Mouse (Mus musculus) liver, adult 2 months (tissue): ENCODE data around the gene Klhl7. TPM values are rescaled to one million over a fixed set of nuclear protein-coding genes. Genes with fewer than 3 reads are reported as not detected.

Experiments
- DNase-seq: peaks from one replicate; pipeline ENCODE4 v3.0.0-alpha.2; 2011; ENCODE audit warnings: low read depth, low spot score; ENCODE audit errors: extremely low read depth
- H3K27ac ChIP-seq: fragments of 200-500 bp; replicated peaks from 2 replicates; pipeline ENCODE4 v1.5.1; 2012; ENCODE audit warnings: low read depth, mild to moderate bottlenecking, control low read depth, inconsistent platforms, low read length; ENCODE audit not compliant: insufficient read depth
- H3K27me3 ChIP-seq: fragments of 200-500 bp; 2 replicates; pipeline ENCODE4 v1.6.1; 2012; ENCODE audit warnings: mild to moderate bottlenecking, moderate library complexity, low read length, inconsistent platforms; ENCODE audit not compliant: control insufficient read depth, insufficient read depth
- H3K36me3 ChIP-seq: fragments of 200-500 bp; 2 replicates; pipeline ENCODE4 v1.6.1; 2012; ENCODE audit warnings: low read length, inconsistent platforms; ENCODE audit not compliant: control insufficient read depth, insufficient read depth
- H3K4me1 ChIP-seq: fragments of 200-500 bp; 2 replicates; pipeline ENCODE4 v1.6.1; 2011; ENCODE audit warnings: low read length; ENCODE audit not compliant: control insufficient read depth, insufficient read depth
- H3K4me3 ChIP-seq: fragments of 200-500 bp; 2 replicates; pipeline ENCODE4 v1.5.1; 2011; ENCODE audit warnings: low read depth, mild to moderate bottlenecking, control low read depth, low read length, moderate library complexity; ENCODE audit not compliant: insufficient read depth
- H3K79me2 ChIP-seq: fragments of 200-500 bp; 2 replicates; pipeline ENCODE4 v1.6.1; 2012; ENCODE audit warnings: inconsistent platforms, mild to moderate bottlenecking, low read length, moderate library complexity; ENCODE audit not compliant: control insufficient read depth, insufficient read depth
- H3K9ac ChIP-seq: fragments of 200-500 bp; 2 replicates; pipeline ENCODE4 v1.6.1; 2012; ENCODE audit warnings: low read depth, mild to moderate bottlenecking, control low read depth, inconsistent platforms, low read length
- CTCF ChIP-seq: fragments of 200-500 bp; IDR thresholded peaks from 2 replicates; pipeline ENCODE4 v1.5.1; 2011; ENCODE audit warnings: low read depth, low read length, control low read depth
- POLR2A ChIP-seq: fragments of 200-500 bp; IDR thresholded peaks from 2 replicates; pipeline ENCODE4 v1.6.1; 2011; ENCODE audit warnings: low read length, control low read depth; ENCODE audit not compliant: insufficient read depth; ENCODE audit errors: extremely low read depth
- WGBS: fragments of 180-500 bp; shearing (Covaris S2); methylation state at CpG from one replicate; pipeline ENCODE4 v1.1.7; 2018; 5-methylcytosine and 5-hydroxymethylcytosine counted together
- polyA plus RNA-seq: library from polyadenylated mRNA; depleted of rRNA; stranded (reverse); fragments of >200 nt; gene quantifications from 2 replicates; pipeline ENCODE4 v1.2.3, GENCODE M21; 2012
- total RNA-seq: library from RNA; depleted of rRNA; stranded (reverse); fragments of >200 nt; gene quantifications from 2 replicates; pipeline ENCODE4 v1.2.3, GENCODE M21; 2014

The Klhl7 gene
- total and polyA plus RNA-seq, 2 experiments: 1.5 to 16.0 TPM

GRCm38 (mm10) chr5:24125910-24126636 is 25.7 kb downstream of the Klhl7 start:
- Histone ChIP-seq H3K79me2 (no peaks in the 10 kb centered on the region; the same call in 1 of the 2 replicates), H3K4me3 (no peak overlapping the region), H3K27ac (no peak overlapping the region), H3K36me3 (no peaks in the 10 kb centered on the region; the same call in 1 of the 2 replicates), H3K9ac (no peak overlapping the region), H3K4me1 (no peaks in the 10 kb centered on the region), H3K27me3 (no peaks in the 10 kb centered on the region)
- no peak for DNase-seq
- TF ChIP-seq POLR2A: no peak
- TF ChIP-seq CTCF: no peak
- WGBS: 91% methylated on average over 1 of the region's 1 CpGs

- Histone ChIP-seq H3K27ac (no peak overlapping the region), H3K4me1 (no peaks in the 10 kb centered on the region), H3K79me2 (no peaks in the 10 kb centered on the region; the same call in 1 of the 2 replicates), H3K4me3 (no peak overlapping the region), H3K36me3 (no peaks in the 10 kb centered on the region; the same call in 1 of the 2 replicates), H3K27me3 (no peaks in the 10 kb centered on the region), H3K9ac (no peak overlapping the region)
- 91% methylated on average over 4 of the region's 4 CpGs for WGBS
- no peak for TF ChIP-seq CTCF
- TF ChIP-seq POLR2A: no peak
- no peak for DNase-seq
Observed at GRCm38 (mm10) chr5:24126967-24127366, 26.6 kb downstream of the Klhl7 start.

- no peak overlapping the region for H3K4me3 ChIP-seq
- H3K9ac ChIP-seq: no peak overlapping the region
- 94% methylated on average over 5 of the region's 5 CpGs for WGBS
- H3K79me2 ChIP-seq: no peaks in the 10 kb centered on the region
- TF ChIP-seq CTCF (no peak), POLR2A (no peak)
- no peak overlapping the region for H3K27ac ChIP-seq
- no peak for DNase-seq
- peaks cover 31% of the 10 kb centered on the region for H3K36me3 ChIP-seq
- no peaks in the 10 kb centered on the region for H3K4me1 ChIP-seq
- H3K27me3 ChIP-seq: no peaks in the 10 kb centered on the region
Observed at GRCm38 (mm10) chr5:24146964-24147363, 46.6 kb downstream of the Klhl7 start.

- no peaks in the 10 kb centered on the region for H3K79me2 ChIP-seq
- H3K4me1 ChIP-seq: no peaks in the 10 kb centered on the region
- peaks cover 11% of the 10 kb centered on the region for H3K36me3 ChIP-seq
- H3K9ac ChIP-seq: no peak overlapping the region
- H3K27ac ChIP-seq: no peak overlapping the region
- H3K27me3 ChIP-seq: no peaks in the 10 kb centered on the region
- no peak for TF ChIP-seq CTCF
- no peak for DNase-seq
- H3K4me3 ChIP-seq: no peak overlapping the region
Observed at GRCm38 (mm10) chr5:24152199-24152598, 51.8 kb downstream of the Klhl7 start.

- no peak for TF ChIP-seq POLR2A
- TF ChIP-seq CTCF: no peak
- Histone ChIP-seq H3K27ac (no peak overlapping the region), H3K36me3 (peaks cover 12% of the 10 kb centered on the region; the same call in 1 of the 2 replicates), H3K4me3 (no peak overlapping the region), H3K27me3 (no peaks in the 10 kb centered on the region), H3K79me2 (no peaks in the 10 kb centered on the region), H3K9ac (no peak overlapping the region), H3K4me1 (no peaks in the 10 kb centered on the region)
- WGBS: 90% methylated on average over 6 of the region's 6 CpGs
- no peak for DNase-seq
Observed at GRCm38 (mm10) chr5:24156774-24157173, 56.4 kb downstream of the Klhl7 start.

GRCm38 (mm10) chr5:24164789-24165445 is 64.5 kb downstream of the Klhl7 start, which contains the start of gene Nupl2:
Gene Nupl2, plus strand, starts transcription at chr5:24164963.
- Histone ChIP-seq H3K27ac (peak within 1 kb of the TSS; percentile 4; the same call in 1 of the 2 replicates), H3K36me3 (peaks cover 16% of the 10 kb centered on the region), H3K4me1 (peaks cover 3% of the 10 kb centered on the region; the same call in 1 of the 2 replicates), H3K9ac (peak within 1 kb of the TSS; percentile 86), H3K27me3 (no peaks in the 10 kb centered on the region), H3K4me3 (peak within 1 kb of the TSS; percentile 93), H3K79me2 (no peaks in the 10 kb centered on the region)
- under 1% methylated on average over 52 of the region's 52 CpGs for WGBS
- no peak for TF ChIP-seq CTCF
- TF ChIP-seq POLR2A: 0 out of 2 replicates have a peak, but pooled peaks have one; percentile 30
- peak; percentile 87 for DNase-seq
